Mouse (Mus musculus): Measurements from ENCODE around the gene Slc16a11. TPM values are rescaled to one million over a fixed set of nuclear protein-coding genes. Genes with fewer than 3 reads are reported as not detected.

The Slc16a11 gene
- polyA plus RNA-seq, 1 experiment from 2014 or later: 1.0 TPM

DNA sequence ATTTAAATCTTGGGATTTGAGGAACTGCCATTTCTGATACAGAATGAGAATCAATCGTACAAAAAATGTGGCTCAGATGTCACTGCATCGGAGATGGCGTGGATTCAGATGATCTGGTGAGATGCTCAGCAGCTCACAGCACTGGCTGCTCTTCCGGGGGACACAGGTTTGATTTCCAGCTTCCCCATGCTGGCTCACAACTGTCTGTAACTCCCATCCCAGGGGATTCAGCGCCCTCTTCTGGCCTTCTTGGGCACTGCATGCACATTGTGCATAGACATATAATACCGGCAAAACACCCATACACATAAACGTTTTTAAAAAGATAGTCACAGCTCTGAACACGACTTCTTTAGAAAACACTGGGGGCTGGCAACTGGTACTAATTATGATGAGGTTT, 34.9 kb upstream of the Slc16a11 start:
- H3K36me3 ChIP-seq (ENCODE audit: control insufficient read depth, insufficient read depth, low read length): no peaks in the 10 kb centered on the region
- no peaks in the 10 kb centered on the region for H3K9me3 ChIP-seq (ENCODE audit: control insufficient read depth, low read length)
- H3K4me2 ChIP-seq (ENCODE audit: low read depth, low read length, severe bottlenecking): no peak overlapping the region
- no peak overlapping the region for H3K9ac ChIP-seq (ENCODE audit: low read length)
- WGBS: 75% methylated on average over 8 of the region's 8 CpGs
- no peaks in the 10 kb centered on the region for H3K27me3 ChIP-seq (ENCODE audit: control insufficient read depth, insufficient read depth, low read length)
- ATAC-seq (replicated peaks; ENCODE audit: low FRiP score) (no peak), DNase-seq (ENCODE audit: low spot score) (peak; percentile 48)
- no peak overlapping the region for H3K4me3 ChIP-seq (ENCODE audit: low read depth, low read length)
- 0 out of 2 replicates have a peak, but pooled peaks cover 1% of the 10 kb centered on the region for H3K4me1 ChIP-seq (replicated peaks; ENCODE audit: control insufficient read depth, insufficient read depth, low read length)
- H3K27ac ChIP-seq (ENCODE audit: low read depth, low read length): no peak overlapping the region

DNA sequence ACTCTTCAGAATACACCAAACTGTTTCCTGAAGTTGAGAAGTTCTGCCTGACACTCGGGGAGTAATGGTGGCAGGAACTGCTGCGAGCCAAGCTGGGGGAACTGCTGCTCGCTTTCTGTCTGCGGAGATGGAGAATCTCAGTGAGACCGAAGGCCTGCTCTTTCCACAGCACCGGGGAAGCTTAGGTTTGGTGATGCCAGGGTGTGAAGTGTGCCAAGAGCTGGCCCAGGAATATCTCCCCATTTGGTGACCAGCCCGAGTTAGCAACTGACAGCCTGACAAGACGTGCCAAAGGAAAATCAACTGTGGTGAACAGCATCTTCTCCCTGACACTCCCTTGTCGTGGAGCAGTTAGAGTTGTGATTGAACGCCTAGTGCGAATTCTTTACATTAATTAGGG, 34.2 kb upstream of the Slc16a11 start:
- Histone ChIP-seq H3K4me2 (ENCODE audit: low read depth, low read length, severe bottlenecking) (no peak overlapping the region), H3K9me3 (ENCODE audit: control insufficient read depth, low read length) (no peaks in the 10 kb centered on the region), H3K4me1 (replicated peaks; ENCODE audit: control insufficient read depth, insufficient read depth, low read length) (0 out of 2 replicates have a peak, but pooled peaks cover 1% of the 10 kb centered on the region), H3K27ac (ENCODE audit: low read depth, low read length) (no peak overlapping the region), H3K36me3 (ENCODE audit: control insufficient read depth, insufficient read depth, low read length) (no peaks in the 10 kb centered on the region), H3K27me3 (ENCODE audit: control insufficient read depth, insufficient read depth, low read length) (no peaks in the 10 kb centered on the region), H3K4me3 (ENCODE audit: low read depth, low read length) (no peak overlapping the region), H3K9ac (ENCODE audit: low read length) (no peak overlapping the region)
- WGBS: 91% methylated on average over 11 of the region's 11 CpGs
- no peak for ATAC-seq (replicated peaks; ENCODE audit: low FRiP score)
- DNase-seq (ENCODE audit: low spot score): peak; percentile 9

DNA sequence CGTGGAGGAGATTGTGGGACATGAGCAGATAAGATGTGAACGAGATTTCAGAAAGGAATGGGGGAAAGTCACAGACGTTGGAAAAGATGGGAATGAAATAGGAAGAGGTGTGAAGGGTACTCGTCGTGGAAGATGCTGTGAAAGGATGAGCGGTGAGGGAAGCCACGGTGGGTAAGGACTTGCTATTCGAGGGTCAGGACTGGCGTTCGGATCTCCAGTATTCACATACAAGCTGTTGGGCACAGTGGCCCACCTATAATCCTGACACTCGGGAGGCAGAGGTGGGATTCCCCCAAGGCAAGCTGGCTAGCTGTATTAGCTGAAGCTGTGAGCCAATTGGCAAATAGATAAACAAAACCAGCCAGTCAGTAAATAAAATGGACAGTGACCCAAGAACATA, 33.8 kb upstream of the Slc16a11 start:
- 78% methylated on average over 11 of the region's 11 CpGs for WGBS
- H3K36me3 ChIP-seq (ENCODE audit: control insufficient read depth, insufficient read depth, low read length): no peaks in the 10 kb centered on the region
- H3K9ac ChIP-seq (ENCODE audit: low read length): no peak overlapping the region
- H3K4me2 ChIP-seq (ENCODE audit: low read depth, low read length, severe bottlenecking): no peak overlapping the region
- ATAC-seq (replicated peaks; ENCODE audit: low FRiP score) (no peak), DNase-seq (ENCODE audit: low spot score) (peak; percentile 44)
- no peak overlapping the region for H3K4me3 ChIP-seq (ENCODE audit: low read depth, low read length)
- H3K27ac ChIP-seq (ENCODE audit: low read depth, low read length): no peak overlapping the region
- H3K27me3 ChIP-seq (ENCODE audit: control insufficient read depth, insufficient read depth, low read length): no peaks in the 10 kb centered on the region
- H3K4me1 ChIP-seq (replicated peaks; ENCODE audit: control insufficient read depth, insufficient read depth, low read length): 0 out of 2 replicates have a peak, but pooled peaks cover 1% of the 10 kb centered on the region
- H3K9me3 ChIP-seq (ENCODE audit: control insufficient read depth, low read length): no peaks in the 10 kb centered on the region

DNA sequence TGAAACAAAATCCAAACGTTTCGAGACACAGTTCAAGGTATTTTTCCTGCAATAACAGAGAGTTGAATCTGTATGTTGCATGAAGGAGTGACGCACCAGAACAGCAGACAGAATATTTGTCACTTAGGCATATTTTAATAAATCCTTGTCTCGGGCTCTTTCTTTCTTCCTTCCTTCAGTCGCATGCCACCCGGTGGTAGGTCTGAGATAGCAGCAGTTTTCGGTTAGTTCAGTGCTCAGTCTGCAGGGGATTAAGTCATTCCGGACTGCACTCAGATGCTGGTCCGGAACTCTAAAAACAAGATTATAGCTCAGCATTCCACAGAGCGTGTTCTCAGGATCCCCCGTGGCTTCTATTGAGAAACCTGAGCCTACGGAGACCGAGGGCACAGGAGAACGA, 33.2 kb upstream of the Slc16a11 start:
- Histone ChIP-seq H3K36me3 (ENCODE audit: control insufficient read depth, insufficient read depth, low read length) (no peaks in the 10 kb centered on the region), H3K9me3 (ENCODE audit: control insufficient read depth, low read length) (no peaks in the 10 kb centered on the region), H3K27me3 (ENCODE audit: control insufficient read depth, insufficient read depth, low read length) (no peaks in the 10 kb centered on the region), H3K4me2 (ENCODE audit: low read depth, low read length, severe bottlenecking) (no peak overlapping the region), H3K4me1 (replicated peaks; ENCODE audit: control insufficient read depth, insufficient read depth, low read length) (0 out of 2 replicates have a peak, but pooled peaks cover 1% of the 10 kb centered on the region), H3K27ac (ENCODE audit: low read depth, low read length) (no peak overlapping the region), H3K9ac (ENCODE audit: low read length) (no peak overlapping the region), H3K4me3 (ENCODE audit: low read depth, low read length) (no peak overlapping the region)
- no peak for ATAC-seq (replicated peaks; ENCODE audit: low FRiP score)
- DNase-seq (ENCODE audit: low spot score): peak; percentile 53
- 30% methylated on average over 14 of the region's 14 CpGs for WGBS

DNA sequence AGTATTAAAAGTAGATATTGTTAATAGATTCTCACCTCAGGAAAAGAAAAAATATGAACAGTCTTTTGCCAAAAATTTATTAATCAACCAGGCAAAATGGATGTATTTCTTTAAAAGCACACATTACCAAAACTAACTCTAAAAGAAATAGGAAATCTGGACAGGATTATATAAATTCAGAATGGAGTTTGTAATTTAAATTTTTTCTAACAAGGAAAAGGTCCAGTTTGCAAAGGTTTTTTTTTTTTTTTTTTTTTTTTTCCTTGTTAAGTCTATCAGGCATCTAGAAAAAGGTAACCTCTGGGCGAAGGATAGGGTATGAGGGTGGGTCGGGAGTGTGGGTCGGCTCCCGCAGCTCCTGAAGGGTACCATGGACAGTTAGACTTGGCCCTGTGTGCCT, 32.1 kb upstream of the Slc16a11 start:
- ATAC-seq (replicated peaks; ENCODE audit: low FRiP score): no peak
- Histone ChIP-seq H3K4me3 (ENCODE audit: low read depth, low read length) (no peak overlapping the region), H3K36me3 (ENCODE audit: control insufficient read depth, insufficient read depth, low read length) (no peaks in the 10 kb centered on the region), H3K4me2 (ENCODE audit: low read depth, low read length, severe bottlenecking) (no peak overlapping the region), H3K4me1 (replicated peaks; ENCODE audit: control insufficient read depth, insufficient read depth, low read length) (0 out of 2 replicates have a peak, but pooled peaks cover 1% of the 10 kb centered on the region), H3K27me3 (ENCODE audit: control insufficient read depth, insufficient read depth, low read length) (no peaks in the 10 kb centered on the region), H3K9ac (ENCODE audit: low read length) (no peak overlapping the region), H3K27ac (ENCODE audit: low read depth, low read length) (no peak overlapping the region), H3K9me3 (ENCODE audit: control insufficient read depth, low read length) (no peaks in the 10 kb centered on the region)
- DNase-seq (ENCODE audit: low spot score): no peak
- 94% methylated on average over 4 of the region's 4 CpGs for WGBS

DNA sequence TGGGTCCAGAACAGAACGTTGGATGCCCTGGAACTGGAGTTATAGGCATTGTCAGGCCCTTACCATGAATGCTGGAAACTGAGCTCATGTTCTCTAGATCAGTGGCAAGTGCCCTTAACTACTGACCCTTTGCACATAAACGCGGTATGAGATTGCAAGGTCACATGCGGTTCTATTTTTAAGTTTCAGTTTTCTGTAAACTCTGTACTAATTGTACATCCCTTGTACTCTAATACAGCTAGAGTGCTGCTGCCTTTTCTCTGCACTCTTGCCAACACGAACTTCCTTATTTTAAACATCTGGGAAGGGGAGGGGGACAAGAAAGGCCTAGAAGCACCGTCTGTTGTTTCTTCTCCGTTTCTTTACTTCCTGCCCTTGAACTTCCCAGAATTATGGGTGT, 27.4 kb upstream of the Slc16a11 start:
- Histone ChIP-seq H3K9me3 (ENCODE audit: control insufficient read depth, low read length) (no peaks in the 10 kb centered on the region), H3K27me3 (ENCODE audit: control insufficient read depth, insufficient read depth, low read length) (no peaks in the 10 kb centered on the region), H3K36me3 (ENCODE audit: control insufficient read depth, insufficient read depth, low read length) (no peaks in the 10 kb centered on the region), H3K4me2 (ENCODE audit: low read depth, low read length, severe bottlenecking) (no peak overlapping the region), H3K4me3 (ENCODE audit: low read depth, low read length) (no peak overlapping the region), H3K9ac (ENCODE audit: low read length) (no peak overlapping the region), H3K27ac (ENCODE audit: low read depth, low read length) (no peak overlapping the region), H3K4me1 (replicated peaks; ENCODE audit: control insufficient read depth, insufficient read depth, low read length) (no peaks in the 10 kb centered on the region)
- no peak for ATAC-seq (replicated peaks; ENCODE audit: low FRiP score)
- WGBS: 85% methylated on average over 7 of the region's 7 CpGs
- DNase-seq (ENCODE audit: low spot score): no peak

DNA sequence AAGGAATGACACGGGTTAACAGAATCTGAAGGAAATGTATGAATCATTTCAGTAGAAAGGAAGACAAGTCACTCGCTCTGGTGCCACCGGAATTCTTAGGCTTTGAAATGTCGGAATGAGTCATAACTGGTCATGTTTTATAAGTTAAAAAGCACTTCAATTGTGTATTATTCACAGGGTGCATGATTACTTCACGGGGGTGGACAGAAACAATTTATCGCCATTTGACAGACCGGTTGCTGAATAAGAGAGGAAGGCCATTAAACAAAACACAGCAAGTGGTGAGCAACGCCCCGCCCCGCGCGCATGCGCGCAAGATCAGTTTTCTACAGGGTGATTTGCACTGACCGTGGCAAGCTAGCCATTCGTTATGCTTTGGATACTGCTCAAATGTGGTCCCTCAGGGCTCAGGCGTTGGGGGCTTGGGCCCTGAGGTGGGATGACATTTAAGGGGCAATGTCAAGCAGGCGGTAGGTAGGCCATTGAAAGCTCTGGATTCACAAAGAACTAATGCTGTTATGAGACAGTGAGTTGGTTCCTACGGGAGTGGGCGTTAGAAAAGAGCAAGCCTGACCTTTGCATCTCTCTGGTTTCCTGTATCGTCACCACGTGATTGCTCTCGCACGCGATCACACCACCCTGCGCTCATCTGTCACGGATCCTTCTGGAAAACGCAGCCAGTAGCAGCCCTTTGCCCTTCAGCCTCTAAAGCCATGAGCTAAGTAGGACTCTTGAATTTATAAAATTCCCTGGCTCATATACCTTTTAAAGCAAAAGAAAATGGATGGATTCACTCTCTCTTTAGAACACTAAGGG, 23.0 kb upstream of the Slc16a11 start:
- no peaks in the 10 kb centered on the region for H3K27me3 ChIP-seq (ENCODE audit: control insufficient read depth, insufficient read depth, low read length)
- no peak overlapping the region for H3K9ac ChIP-seq (ENCODE audit: low read length)
- no peak overlapping the region for H3K4me3 ChIP-seq (ENCODE audit: low read depth, low read length)
- no peaks in the 10 kb centered on the region for H3K9me3 ChIP-seq (ENCODE audit: control insufficient read depth, low read length)
- no peak overlapping the region for H3K4me2 ChIP-seq (ENCODE audit: low read depth, low read length, severe bottlenecking)
- WGBS: 90% methylated on average over 28 of the region's 28 CpGs
- no peaks in the 10 kb centered on the region for H3K36me3 ChIP-seq (ENCODE audit: control insufficient read depth, insufficient read depth, low read length)
- no peak overlapping the region for H3K27ac ChIP-seq (ENCODE audit: low read depth, low read length)
- H3K4me1 ChIP-seq (replicated peaks; ENCODE audit: control insufficient read depth, insufficient read depth, low read length): no peaks in the 10 kb centered on the region
- ATAC-seq (replicated peaks; ENCODE audit: low FRiP score) (no peak), DNase-seq (ENCODE audit: low spot score) (no peak)

DNA sequence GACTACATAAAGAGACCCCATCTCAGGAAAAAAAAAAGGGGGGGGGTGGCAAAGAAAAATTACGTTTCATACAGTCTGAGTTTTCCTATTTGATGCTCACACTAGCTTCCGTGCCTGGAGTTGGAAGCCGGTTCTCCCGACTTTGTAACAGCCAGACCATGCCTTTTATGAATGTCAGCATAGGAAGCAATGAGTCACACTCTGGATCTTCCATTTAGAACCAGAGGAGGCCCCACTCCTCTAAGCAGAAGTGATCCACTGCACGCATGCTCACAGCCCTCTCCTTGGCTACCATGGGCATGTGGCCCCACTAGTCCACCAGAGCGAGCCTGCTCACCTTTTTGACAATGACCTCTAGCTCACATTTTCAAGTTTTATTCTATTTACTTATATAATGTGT, 21.4 kb upstream of the Slc16a11 start:
- WGBS: 89% methylated on average over 6 of the region's 6 CpGs
- DNase-seq (ENCODE audit: low spot score) (no peak), ATAC-seq (replicated peaks; ENCODE audit: low FRiP score) (no peak)
- Histone ChIP-seq H3K4me2 (ENCODE audit: low read depth, low read length, severe bottlenecking) (no peak overlapping the region), H3K4me3 (ENCODE audit: low read depth, low read length) (no peak overlapping the region), H3K9me3 (ENCODE audit: control insufficient read depth, low read length) (no peaks in the 10 kb centered on the region), H3K27ac (ENCODE audit: low read depth, low read length) (no peak overlapping the region), H3K4me1 (replicated peaks; ENCODE audit: control insufficient read depth, insufficient read depth, low read length) (no peaks in the 10 kb centered on the region), H3K27me3 (ENCODE audit: control insufficient read depth, insufficient read depth, low read length) (no peaks in the 10 kb centered on the region), H3K9ac (ENCODE audit: low read length) (no peak overlapping the region), H3K36me3 (ENCODE audit: control insufficient read depth, insufficient read depth, low read length) (no peaks in the 10 kb centered on the region)

DNA sequence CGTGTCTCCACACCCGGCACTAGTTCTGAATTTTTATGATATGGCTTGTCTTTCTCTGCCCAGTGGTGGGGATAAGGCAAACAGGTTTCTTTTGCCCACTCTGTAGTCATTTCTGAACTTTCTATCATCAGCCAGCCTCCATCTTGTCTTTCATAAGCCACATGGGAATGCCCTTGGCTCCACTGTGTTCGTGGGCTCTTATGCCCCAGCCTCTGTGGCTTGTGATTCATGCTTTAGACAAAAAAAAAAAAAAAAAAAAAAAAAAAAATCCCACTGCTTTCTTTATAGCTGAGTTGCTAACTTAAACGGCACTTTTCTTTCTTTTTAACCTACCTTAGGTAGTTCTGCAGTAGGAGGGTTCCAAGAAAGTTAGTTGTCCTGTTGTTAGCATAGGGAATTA, 20.4 kb upstream of the Slc16a11 start:
- no peaks in the 10 kb centered on the region for H3K27me3 ChIP-seq (ENCODE audit: control insufficient read depth, insufficient read depth, low read length)
- DNase-seq (ENCODE audit: low spot score) (no peak), ATAC-seq (replicated peaks; ENCODE audit: low FRiP score) (no peak)
- H3K9me3 ChIP-seq (ENCODE audit: control insufficient read depth, low read length): no peaks in the 10 kb centered on the region
- H3K9ac ChIP-seq (ENCODE audit: low read length): no peak overlapping the region
- no peak overlapping the region for H3K4me2 ChIP-seq (ENCODE audit: low read depth, low read length, severe bottlenecking)
- no peak overlapping the region for H3K27ac ChIP-seq (ENCODE audit: low read depth, low read length)
- no peak overlapping the region for H3K4me3 ChIP-seq (ENCODE audit: low read depth, low read length)
- 85% methylated on average over 4 of the region's 4 CpGs for WGBS
- H3K36me3 ChIP-seq (ENCODE audit: control insufficient read depth, insufficient read depth, low read length): no peaks in the 10 kb centered on the region
- H3K4me1 ChIP-seq (replicated peaks; ENCODE audit: control insufficient read depth, insufficient read depth, low read length): no peaks in the 10 kb centered on the region
